Mouse (Mus musculus): ENCODE results near the gene Crtc2. TPM values are rescaled to one million over a fixed set of nuclear protein-coding genes. Genes with fewer than 3 reads are reported as not detected.
"Not testable (repeated sequence)": the region's sequence is repeated elsewhere in the genome, so short reads cannot be mapped to it uniquely, and the experiment has no call there.

Crtc2 gene
- polyA plus RNA-seq, 1 experiment from 2014 or later = 18.5 TPM

GRCm38 (mm10) chr3:90279216-90279615 is 25.3 kb downstream of the Crtc2 start:
- 91% methylated on average over 9 of the region's 9 CpGs for WGBS
- Histone ChIP-seq H3K27me3 (ENCODE audit: low read depth, poor library complexity, severe bottlenecking) (no peaks in the 10 kb centered on the region), H3K27ac (replicated peaks) (no peak overlapping the region), H3K36me3 (peaks cover 73% of the 10 kb centered on the region), H3K4me3 (no peak overlapping the region), H3K9me3 (replicated peaks) (no peaks in the 10 kb centered on the region), H3K4me1 (no peaks in the 10 kb centered on the region)
- DNase-seq (ENCODE audit: low spot score) = no peak

- DNase-seq (ENCODE audit: low spot score) = no peak
- H3K27me3 ChIP-seq (ENCODE audit: low read depth, poor library complexity, severe bottlenecking) = no peaks in the 10 kb centered on the region
- H3K4me1 ChIP-seq = no peaks in the 10 kb centered on the region
- no peaks in the 10 kb centered on the region for H3K9me3 ChIP-seq (replicated peaks)
- H3K4me3 ChIP-seq = no peak overlapping the region
- H3K27ac ChIP-seq (replicated peaks) = no peak overlapping the region
- H3K36me3 ChIP-seq = peaks cover 68% of the 10 kb centered on the region
- 95% methylated on average over 7 of the region's 7 CpGs for WGBS
Measured at GRCm38 (mm10) chr3:90279743-90280142, 25.8 kb downstream of the Crtc2 start.

- 93% methylated on average over 9 of the region's 9 CpGs for WGBS
- DNase-seq (ENCODE audit: low spot score) = no peak
- H3K27ac ChIP-seq (replicated peaks) = no peak overlapping the region
- H3K9me3 ChIP-seq (replicated peaks) = no peaks in the 10 kb centered on the region
- peaks cover 58% of the 10 kb centered on the region for H3K36me3 ChIP-seq
- no peak overlapping the region for H3K4me3 ChIP-seq
- H3K27me3 ChIP-seq (ENCODE audit: low read depth, poor library complexity, severe bottlenecking) = no peaks in the 10 kb centered on the region
- no peaks in the 10 kb centered on the region for H3K4me1 ChIP-seq
Measured at GRCm38 (mm10) chr3:90280708-90281107, 26.7 kb downstream of the Crtc2 start.

- Histone ChIP-seq H3K4me1 (no peaks in the 10 kb centered on the region), H3K9me3 (replicated peaks) (no peaks in the 10 kb centered on the region), H3K27ac (replicated peaks) (no peak overlapping the region), H3K36me3 (peaks cover 24% of the 10 kb centered on the region), H3K27me3 (ENCODE audit: low read depth, poor library complexity, severe bottlenecking) (no peaks in the 10 kb centered on the region), H3K4me3 (no peak overlapping the region)
- DNase-seq (ENCODE audit: low spot score) = no peak
- WGBS = 100% methylated on average over 2 of the region's 2 CpGs
Measured at GRCm38 (mm10) chr3:90284150-90284549, 30.2 kb downstream of the Crtc2 start.

GRCm38 (mm10) chr3:90289403-90289802 is 35.4 kb downstream of the Crtc2 start:
- H3K27ac ChIP-seq (replicated peaks); H3K36me3 ChIP-seq; H3K4me3 ChIP-seq; H3K9me3 ChIP-seq (replicated peaks); H3K27me3 ChIP-seq (ENCODE audit: low read depth, poor library complexity, severe bottlenecking); DNase-seq (ENCODE audit: low spot score): not testable (repeated sequence)
- H3K4me1 ChIP-seq = peaks cover 13% of the 10 kb centered on the region
- 76% methylated on average over 3 of the region's 3 CpGs for WGBS

GRCm38 (mm10) chr3:90290602-90291001 is 36.6 kb downstream of the Crtc2 start:
- WGBS = 85% methylated on average over 1 of the region's 1 CpGs
- Histone ChIP-seq H3K4me3 (no peak overlapping the region), H3K27ac (replicated peaks) (no peak overlapping the region), H3K4me1 (peaks cover 22% of the 10 kb centered on the region), H3K9me3 (replicated peaks) (no peaks in the 10 kb centered on the region), H3K36me3 (peaks cover 9% of the 10 kb centered on the region), H3K27me3 (ENCODE audit: low read depth, poor library complexity, severe bottlenecking) (no peaks in the 10 kb centered on the region)
- no peak for DNase-seq (ENCODE audit: low spot score)

- Histone ChIP-seq H3K4me1 (peaks cover 22% of the 10 kb centered on the region), H3K27ac (replicated peaks) (peak overlapping the region; percentile 99), H3K36me3 (peaks cover 22% of the 10 kb centered on the region), H3K9me3 (replicated peaks) (no peaks in the 10 kb centered on the region), H3K4me3 (peak overlapping the region; percentile 93), H3K27me3 (ENCODE audit: low read depth, poor library complexity, severe bottlenecking) (no peaks in the 10 kb centered on the region)
- WGBS = 42% methylated on average over 2 of the region's 2 CpGs
- no peak for DNase-seq (ENCODE audit: low spot score)
Measured at GRCm38 (mm10) chr3:90291982-90292344, 38.0 kb downstream of the Crtc2 start.

- no peaks in the 10 kb centered on the region for H3K27me3 ChIP-seq (ENCODE audit: low read depth, poor library complexity, severe bottlenecking)
- peak within 1 kb of the TSS; percentile 93 for H3K4me3 ChIP-seq
- H3K27ac ChIP-seq (replicated peaks) = peak within 1 kb of the TSS; percentile 99
- WGBS = 1% methylated on average over 47 of the region's 47 CpGs
- peaks cover 22% of the 10 kb centered on the region for H3K4me1 ChIP-seq
- no peaks in the 10 kb centered on the region for H3K9me3 ChIP-seq (replicated peaks)
- peaks cover 27% of the 10 kb centered on the region for H3K36me3 ChIP-seq
- peak; percentile 99 for DNase-seq (ENCODE audit: low spot score)
Measured at GRCm38 (mm10) chr3:90292345-90293275, 38.6 kb downstream of the Crtc2 start, which contains the start of gene Gatad2b. TSS of gene Gatad2b (plus strand) at chr3:90293178.

- H3K4me1 ChIP-seq = peaks cover 22% of the 10 kb centered on the region
- H3K9me3 ChIP-seq (replicated peaks) = no peaks in the 10 kb centered on the region
- peak overlapping the region; percentile 99 for H3K27ac ChIP-seq (replicated peaks)
- peak overlapping the region; percentile 93 for H3K4me3 ChIP-seq
- peak; percentile 85 for DNase-seq (ENCODE audit: low spot score)
- H3K36me3 ChIP-seq = peaks cover 34% of the 10 kb centered on the region
- H3K27me3 ChIP-seq (ENCODE audit: low read depth, poor library complexity, severe bottlenecking) = no peaks in the 10 kb centered on the region
- WGBS = under 1% methylated on average over 50 of the region's 68 CpGs
Measured at GRCm38 (mm10) chr3:90293352-90294063, 39.5 kb downstream of the Crtc2 start.

- peaks cover 34% of the 10 kb centered on the region for H3K36me3 ChIP-seq
- no peaks in the 10 kb centered on the region for H3K9me3 ChIP-seq (replicated peaks)
- DNase-seq (ENCODE audit: low spot score) = no peak
- peak overlapping the region; percentile 93 for H3K4me3 ChIP-seq
- 1% methylated on average over 11 of the region's 11 CpGs for WGBS
- H3K27ac ChIP-seq (replicated peaks) = peak overlapping the region; percentile 99
- H3K4me1 ChIP-seq = peaks cover 22% of the 10 kb centered on the region
- no peaks in the 10 kb centered on the region for H3K27me3 ChIP-seq (ENCODE audit: low read depth, poor library complexity, severe bottlenecking)
Measured at GRCm38 (mm10) chr3:90294064-90294440, 40.1 kb downstream of the Crtc2 start.

GRCm38 (mm10) chr3:90294651-90295050 is 40.7 kb downstream of the Crtc2 start:
- Histone ChIP-seq H3K4me3 (peak overlapping the region; percentile 93), H3K27me3 (ENCODE audit: low read depth, poor library complexity, severe bottlenecking) (no peaks in the 10 kb centered on the region), H3K36me3 (peaks cover 34% of the 10 kb centered on the region), H3K27ac (replicated peaks) (no peak overlapping the region), H3K4me1 (peaks cover 22% of the 10 kb centered on the region), H3K9me3 (replicated peaks) (no peaks in the 10 kb centered on the region)
- DNase-seq (ENCODE audit: low spot score) = no peak
- WGBS = 80% methylated on average over 2 of the region's 2 CpGs

- WGBS = 87% methylated on average over 3 of the region's 3 CpGs
- no peaks in the 10 kb centered on the region for H3K4me1 ChIP-seq
- H3K4me3 ChIP-seq = no peak overlapping the region
- no peaks in the 10 kb centered on the region for H3K27me3 ChIP-seq (ENCODE audit: low read depth, poor library complexity, severe bottlenecking)
- H3K9me3 ChIP-seq (replicated peaks) = no peaks in the 10 kb centered on the region
- peaks cover 12% of the 10 kb centered on the region for H3K36me3 ChIP-seq
- DNase-seq (ENCODE audit: low spot score) = no peak
- H3K27ac ChIP-seq (replicated peaks) = no peak overlapping the region
Measured at GRCm38 (mm10) chr3:90305801-90306200, 51.8 kb downstream of the Crtc2 start.

- H3K4me1 ChIP-seq = no peaks in the 10 kb centered on the region
- no peaks in the 10 kb centered on the region for H3K9me3 ChIP-seq (replicated peaks)
- no peak overlapping the region for H3K27ac ChIP-seq (replicated peaks)
- DNase-seq (ENCODE audit: low spot score) = no peak
- H3K27me3 ChIP-seq (ENCODE audit: low read depth, poor library complexity, severe bottlenecking) = no peaks in the 10 kb centered on the region
- H3K36me3 ChIP-seq = peaks cover 20% of the 10 kb centered on the region
- no peak overlapping the region for H3K4me3 ChIP-seq
Measured at GRCm38 (mm10) chr3:90309589-90309988, 55.6 kb downstream of the Crtc2 start.
